Mouse (Mus musculus) heart, postnatal 0 days (tissue): ENCODE data around the gene Sema6d. TPM values are rescaled to one million over a fixed set of nuclear protein-coding genes. Genes with fewer than 3 reads are reported as not detected.

Source experiments
- ATAC-seq: fragments of 200-750 bp; cut with Nextera tagmentation; 2 replicates; pipeline ENCODE4 v1.8.0; 2017; ENCODE audit warnings: low read depth, moderate number of reproducible peaks, moderate library complexity; ENCODE audit not compliant: insufficient read depth
- DNase-seq: peaks from one replicate; pipeline ENCODE4 v3.0.0-alpha.2; 2016; ENCODE audit warnings: low spot score
- H3K27ac ChIP-seq: fragments of 300-500 bp; sonication (generic); 2 replicates; pipeline ENCODE4 v1.5.1; 2014; ENCODE audit warnings: low read depth, mild to moderate bottlenecking
- H3K27me3 ChIP-seq: fragments of 300-500 bp; sonication (generic); 2 replicates; pipeline ENCODE4 v1.6.1; 2014; ENCODE audit warnings: low read length, mixed read lengths; ENCODE audit not compliant: control insufficient read depth, insufficient read depth
- H3K36me3 ChIP-seq: fragments of 300-500 bp; sonication (generic); replicated peaks from 2 replicates; pipeline ENCODE4 v1.6.1; 2014; ENCODE audit warnings: low read length, mixed read lengths; ENCODE audit not compliant: control insufficient read depth, insufficient read depth
- H3K4me1 ChIP-seq: fragments of 300-500 bp; sonication (generic); 2 replicates; pipeline ENCODE4 v1.6.1; 2014; ENCODE audit warnings: antibody characterized with exemption; ENCODE audit not compliant: control insufficient read depth, insufficient read depth
- H3K4me2 ChIP-seq: fragments of 300-500 bp; sonication (generic); 2 replicates; pipeline ENCODE4 v1.6.1; 2014; ENCODE audit warnings: low read depth, mild to moderate bottlenecking, low read length, moderate library complexity
- H3K4me3 ChIP-seq: fragments of 300-500 bp; sonication (generic); 2 replicates; pipeline ENCODE4 v1.5.1; 2014; ENCODE audit warnings: low read depth, low read length
- H3K9ac ChIP-seq: fragments of 300-500 bp; sonication (generic); replicated peaks from 2 replicates; pipeline ENCODE4 v1.6.1; 2014; ENCODE audit warnings: low read depth, low read length, mixed read lengths
- H3K9me3 ChIP-seq: fragments of 300-500 bp; sonication (generic); replicated peaks from 2 replicates; pipeline ENCODE4 v1.6.1; 2016; ENCODE audit warnings: low read length; ENCODE audit not compliant: control insufficient read depth
- CTCF ChIP-seq: IDR thresholded peaks from 2 replicates; pipeline ENCODE4 v1.5.1; 2016; ENCODE audit warnings: antibody characterized with exemption, control low read depth, low read depth
- EP300 ChIP-seq: IDR thresholded peaks from 2 replicates; pipeline ENCODE4 v1.6.1; 2016; ENCODE audit warnings: antibody characterized with exemption, low read depth
- WGBS: fragments of 180-500 bp; shearing (Covaris S2); extraction: QIAGEN DNeasy Blood & Tissue Kit; methylation state at CpG from one replicate; pipeline ENCODE4 v1.1.7; 2014; 5-methylcytosine and 5-hydroxymethylcytosine counted together
- polyA plus RNA-seq: library from polyadenylated mRNA; unstranded; fragments of >200 nt; fragmentation: Nextera tagmentation; extraction: Ambion mirVana; gene quantifications from 2 replicates; pipeline ENCODE4 v1.2.1, GENCODE M21; 2015
- total RNA-seq: library from RNA; depleted of rRNA; stranded (reverse); fragments of >200 nt; gene quantifications from 2 replicates; pipeline ENCODE4 v1.2.3, GENCODE M21; 2014; ENCODE audit warnings: low replicate concordance

Sema6d gene
- total and polyA plus RNA-seq, 2 experiments from 2014 or later: 8.7 to 28.8 TPM

GRCm38 (mm10) chr2:124103277-124103676 is 13.5 kb downstream of the Sema6d start:
- Histone ChIP-seq H3K4me2 (no peak overlapping the region), H3K4me1 (peaks cover 7% of the 10 kb centered on the region), H3K4me3 (no peak overlapping the region), H3K27ac (no peak overlapping the region), H3K27me3 (no peaks in the 10 kb centered on the region), H3K36me3 (no peaks in the 10 kb centered on the region), H3K9ac (no peak overlapping the region), H3K9me3 (no peaks in the 10 kb centered on the region)
- ATAC-seq (no peak), DNase-seq (no peak)
- TF ChIP-seq CTCF (no peak), EP300 (no peak)

DNA sequence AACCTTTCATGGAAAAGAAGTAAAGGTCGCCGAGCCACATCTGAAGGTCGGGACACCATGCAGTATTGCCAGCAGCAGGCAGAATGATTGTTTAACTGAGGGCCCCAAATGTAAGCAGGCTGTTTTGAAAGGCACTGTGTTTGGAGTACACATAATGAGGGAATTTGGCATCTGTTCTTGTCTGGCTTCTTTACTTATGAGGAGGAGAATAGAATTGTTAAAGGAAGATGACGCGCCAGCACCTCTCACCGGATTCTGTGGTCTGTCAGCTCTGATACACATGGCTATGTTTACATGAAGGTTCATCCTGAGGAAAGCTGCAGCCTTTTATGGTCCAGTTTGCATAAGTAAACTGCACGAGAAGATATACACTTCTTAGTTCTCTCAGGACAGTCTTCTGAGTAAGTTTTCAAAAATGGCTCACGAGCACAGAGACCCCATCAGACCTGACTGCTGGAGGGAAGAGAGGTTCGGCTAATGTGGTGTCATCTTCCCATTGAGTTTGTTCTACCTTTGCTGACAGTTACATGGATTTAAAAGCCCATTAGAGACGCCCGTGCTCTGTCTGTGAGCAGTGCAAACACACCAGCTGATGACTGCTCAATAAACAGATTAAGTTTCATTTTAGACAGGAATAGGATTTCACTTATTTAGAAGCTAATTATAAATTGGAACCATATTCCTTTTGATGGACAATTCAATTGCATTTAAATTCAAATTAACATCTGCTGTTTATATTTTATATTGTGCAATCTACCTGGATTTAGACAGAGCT is 28.9 kb downstream of the Sema6d start:
- no peak overlapping the region for H3K9ac ChIP-seq
- no peaks in the 10 kb centered on the region for H3K9me3 ChIP-seq
- no peak overlapping the region for H3K4me2 ChIP-seq
- H3K27me3 ChIP-seq: no peaks in the 10 kb centered on the region
- H3K36me3 ChIP-seq: no peaks in the 10 kb centered on the region
- no peak overlapping the region for H3K27ac ChIP-seq
- 83% methylated on average over 11 of the region's 11 CpGs for WGBS
- no peak for ATAC-seq
- DNase-seq: no peak
- no peak for TF ChIP-seq CTCF
- TF ChIP-seq EP300: no peak
- peaks cover 9% of the 10 kb centered on the region; the same call in 1 of the 2 replicates for H3K4me1 ChIP-seq
- H3K4me3 ChIP-seq: no peak overlapping the region

DNA sequence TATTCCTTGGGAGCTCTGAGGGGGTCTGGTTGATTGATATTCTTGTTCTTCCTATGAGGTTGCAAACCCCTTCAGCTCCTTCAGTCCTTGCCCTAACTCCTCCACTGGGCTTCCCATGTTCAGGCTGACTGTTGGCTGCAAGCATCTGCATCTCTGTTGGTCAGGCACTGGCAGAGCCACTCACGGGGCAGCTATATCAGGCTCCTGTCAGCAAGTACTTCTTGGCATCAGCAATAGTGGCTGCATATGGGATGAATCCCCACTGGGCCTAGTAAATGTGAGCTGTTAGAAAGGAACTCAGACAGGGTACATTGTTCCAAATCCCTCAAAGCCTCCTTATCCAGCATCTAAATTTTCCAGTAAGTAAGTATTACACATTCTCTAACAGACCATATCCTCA is 30.6 kb downstream of the Sema6d start:
- Histone ChIP-seq H3K4me1 (peaks cover 9% of the 10 kb centered on the region; the same call in 1 of the 2 replicates), H3K9ac (no peak overlapping the region), H3K27ac (0 out of 2 replicates have a peak overlapping the region, but pooled peaks have one; percentile 15), H3K4me3 (no peak overlapping the region), H3K4me2 (no peak overlapping the region), H3K9me3 (no peaks in the 10 kb centered on the region), H3K36me3 (no peaks in the 10 kb centered on the region), H3K27me3 (no peaks in the 10 kb centered on the region)
- ATAC-seq (peak; percentile 74), DNase-seq (peak; percentile 46)
- TF ChIP-seq CTCF: no peak
- TF ChIP-seq EP300: no peak
- WGBS: 4% methylated on average over 1 of the region's 1 CpGs

GRCm38 (mm10) chr2:124121539-124121938 is 31.8 kb downstream of the Sema6d start:
- ATAC-seq (no peak), DNase-seq (no peak)
- Histone ChIP-seq H3K27ac (no peak overlapping the region), H3K4me3 (no peak overlapping the region), H3K9me3 (no peaks in the 10 kb centered on the region), H3K4me2 (no peak overlapping the region), H3K36me3 (no peaks in the 10 kb centered on the region), H3K27me3 (no peaks in the 10 kb centered on the region), H3K9ac (no peak overlapping the region), H3K4me1 (peaks cover 12% of the 10 kb centered on the region; the same call in 1 of the 2 replicates)
- 86% methylated on average over 2 of the region's 2 CpGs for WGBS
- no peak for TF ChIP-seq EP300
- no peak for TF ChIP-seq CTCF

GRCm38 (mm10) chr2:124125504-124125903 is 35.7 kb downstream of the Sema6d start:
- Histone ChIP-seq H3K27ac (no peak overlapping the region), H3K36me3 (no peaks in the 10 kb centered on the region), H3K27me3 (no peaks in the 10 kb centered on the region), H3K4me1 (peaks cover 11% of the 10 kb centered on the region; the same call in 1 of the 2 replicates), H3K9me3 (no peaks in the 10 kb centered on the region), H3K4me2 (no peak overlapping the region), H3K4me3 (no peak overlapping the region), H3K9ac (no peak overlapping the region)
- TF ChIP-seq EP300 (no peak), CTCF (no peak)
- DNase-seq (no peak), ATAC-seq (no peak)
- 45% methylated on average over 7 of the region's 7 CpGs for WGBS
